Mouse (Mus musculus) heart, adult 18-20 months (tissue): Measurements from ENCODE around the gene Acsf3. TPM values are rescaled to one million over a fixed set of nuclear protein-coding genes. Genes with fewer than 3 reads are reported as not detected.

Experiments used
- DNase-seq, 2 experiments: peaks; one replicate each; pipeline ENCODE4 v3.0.0; 2021 to 2022; ENCODE audit warnings: mixed read lengths in 1 of 2
- total RNA-seq, 2 experiments: library from RNA; stranded (reverse); gene quantifications; 2 replicates each; pipeline ENCODE4 v1.2.3; 2021

Gene Acsf3
- total RNA-seq, 2 experiments from 2014 or later: 32.3 to 35.1 TPM

DNA sequence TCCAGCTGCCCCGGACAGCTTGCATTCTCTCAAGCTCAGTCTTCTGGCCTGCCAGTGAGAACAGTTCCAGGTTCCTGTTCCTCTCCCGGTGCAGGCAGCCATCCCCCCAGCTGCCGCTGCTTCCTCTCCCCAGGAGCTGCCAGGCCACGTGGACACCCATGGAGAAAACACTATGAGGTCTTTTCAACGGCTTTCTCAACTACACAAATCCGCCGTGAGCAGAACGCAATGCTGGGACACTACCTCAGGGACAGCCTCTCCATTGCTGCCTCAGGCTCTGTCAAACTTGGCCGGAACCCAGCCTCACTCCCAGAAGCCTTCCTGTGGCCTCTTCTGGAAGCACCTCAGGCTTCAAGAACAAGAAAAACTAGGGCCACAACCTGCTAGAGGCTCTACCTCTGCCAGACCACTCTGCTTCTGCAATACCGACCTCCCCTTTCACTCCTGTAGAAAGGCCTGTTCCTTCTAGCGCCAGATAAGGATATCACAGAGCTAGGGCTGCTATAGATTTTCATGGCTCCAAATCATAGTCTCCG lies 12.5 kb upstream of the Acsf3 start:
- peak; percentile 45 to 53 for DNase-seq

DNA sequence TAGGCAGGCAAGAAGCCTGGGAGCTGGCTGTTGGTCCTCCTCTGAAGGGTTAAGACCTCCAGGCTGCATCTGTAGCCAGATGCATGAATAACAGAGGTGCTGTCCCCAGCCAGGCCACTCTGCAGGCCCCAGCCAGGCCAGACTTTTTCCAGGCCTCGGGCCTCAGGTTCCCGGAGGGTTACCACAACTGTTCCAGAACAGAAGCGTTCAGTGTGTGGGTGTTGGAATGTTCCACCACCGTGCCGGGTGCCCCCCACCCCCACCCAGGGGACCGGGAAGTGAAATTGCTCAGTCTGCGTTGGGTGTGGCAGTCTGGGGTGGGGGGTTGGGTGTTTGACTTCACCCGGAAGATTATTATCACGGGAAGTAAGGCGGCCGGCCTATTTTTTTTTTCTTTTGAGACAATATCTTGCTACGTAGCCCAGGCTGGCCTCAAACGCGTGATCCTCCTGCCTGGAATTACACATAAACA lies 12.0 kb upstream of the Acsf3 start:
- DNase-seq: peak; percentile 49 to 67

DNA sequence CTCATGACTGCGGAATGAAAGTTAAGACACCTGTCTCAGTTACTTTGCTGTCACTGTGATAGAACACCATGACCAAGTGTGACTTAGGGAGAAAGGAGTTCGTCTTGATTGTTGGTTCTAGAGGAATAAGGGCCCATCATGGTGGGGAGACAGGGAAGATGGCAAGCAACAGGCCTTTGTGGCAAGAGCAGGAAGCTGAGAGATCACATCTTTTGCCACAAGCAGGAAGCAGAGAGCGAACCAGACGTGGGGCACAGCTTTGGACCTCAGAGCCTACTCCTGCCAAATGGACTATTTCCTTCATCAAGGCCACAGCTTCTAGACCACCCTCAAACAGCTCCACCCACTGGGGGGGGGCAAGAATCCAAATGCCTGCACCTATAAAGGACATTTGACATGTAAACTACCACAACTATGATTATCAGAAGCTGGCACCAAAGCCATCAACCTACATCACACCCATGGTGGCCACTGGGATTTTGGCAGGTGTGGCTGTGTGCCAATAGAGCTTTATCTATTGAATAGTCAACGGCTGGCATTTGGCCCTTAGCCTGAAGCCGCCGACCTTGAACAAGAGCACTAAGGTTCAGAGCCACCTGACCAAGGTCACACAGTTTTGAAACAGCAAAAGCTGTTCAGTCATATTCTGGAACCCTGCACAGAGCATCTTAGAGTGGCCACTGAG lies 10.4 kb upstream of the Acsf3 start:
- no peak for DNase-seq

GRCm38 (mm10) chr8:122766189-122766588 lies 9.1 kb upstream of the Acsf3 start:
- DNase-seq: no peak

DNA sequence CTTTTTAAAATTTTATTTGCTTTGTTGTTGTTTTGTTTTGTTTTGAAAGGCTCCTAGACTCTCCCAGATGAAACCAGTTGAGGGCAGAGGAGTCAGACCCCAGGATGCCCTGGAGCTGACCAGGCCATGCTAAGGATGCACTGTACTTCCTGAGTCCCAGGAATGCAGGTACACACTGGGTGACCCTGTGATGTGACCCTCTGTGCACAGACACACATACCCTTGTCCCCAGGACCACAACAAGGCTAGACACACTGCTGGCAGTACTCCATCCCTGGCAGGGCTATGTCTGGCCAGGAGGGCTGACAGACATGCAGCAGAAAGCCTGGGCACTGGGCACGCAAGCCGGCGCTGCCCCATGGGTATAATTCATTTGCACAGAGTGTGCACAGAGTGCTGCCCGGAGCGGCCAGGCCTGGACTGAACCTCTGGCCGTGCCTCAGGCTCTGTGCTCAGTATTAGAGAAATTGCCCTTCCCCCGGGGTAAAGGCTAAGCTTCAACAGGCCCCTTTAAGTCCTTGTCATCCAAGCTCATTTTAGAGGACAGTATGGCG lies 8.6 kb upstream of the Acsf3 start:
- DNase-seq: no peak

GRCm38 (mm10) chr8:122767229-122767628 lies 8.1 kb upstream of the Acsf3 start:
- no peak for DNase-seq

- no peak for DNase-seq
These were observed 5.8 kb upstream of the Acsf3 start for GRCm38 (mm10) chr8:122769251-122770058.

DNA sequence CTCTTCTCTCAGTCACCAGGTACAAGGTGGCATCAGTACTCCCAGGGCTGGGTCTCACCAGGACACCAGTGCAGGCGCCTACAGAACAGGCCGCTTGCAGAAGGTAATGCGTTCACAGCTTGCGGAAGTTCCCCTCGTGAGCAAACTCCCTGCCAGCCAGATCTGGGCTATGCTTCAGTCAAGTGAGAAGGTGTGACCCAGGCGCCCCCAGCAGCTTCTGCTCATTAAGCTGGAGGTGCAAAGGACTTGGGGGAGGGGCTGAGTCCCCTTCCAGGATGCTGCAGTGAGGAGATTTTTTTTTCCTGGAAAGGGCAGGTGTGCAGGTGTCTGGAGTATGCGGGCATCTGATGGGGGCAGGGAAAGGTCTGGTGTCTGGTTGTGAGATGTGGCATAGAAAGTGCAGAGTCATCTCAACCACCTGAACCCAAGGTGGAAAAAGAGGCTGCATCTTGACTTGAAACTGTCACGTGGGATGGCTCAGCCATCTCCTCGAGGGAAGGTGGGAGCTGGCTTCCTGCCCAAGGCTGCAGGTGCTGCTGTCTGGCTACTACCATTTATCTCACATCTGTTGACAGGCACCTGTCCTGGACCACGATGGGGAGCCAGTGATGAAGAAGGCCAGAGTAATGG lies 2.7 kb upstream of the Acsf3 start:
- no peak for DNase-seq

DNA sequence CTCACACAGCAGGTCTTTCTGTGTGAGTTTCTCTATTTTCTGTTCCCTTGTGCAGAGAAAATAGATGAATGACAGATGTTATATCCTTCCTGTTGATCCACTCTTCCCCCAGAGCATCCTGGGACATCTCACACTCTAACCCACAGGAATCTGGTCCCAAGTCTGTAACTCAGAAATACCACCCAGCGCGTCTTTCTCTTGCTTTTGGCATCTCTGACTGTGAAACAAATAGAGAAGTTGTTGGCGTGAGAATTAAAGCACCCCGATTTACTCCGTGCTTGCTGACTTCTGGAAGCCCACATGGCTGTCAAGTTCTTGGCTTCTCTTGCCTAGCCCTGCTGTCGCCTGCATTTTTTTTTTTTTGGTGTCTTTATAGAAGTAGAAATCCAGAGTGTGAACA lies 2.4 kb downstream of the Acsf3 start:
- DNase-seq: no peak

DNA sequence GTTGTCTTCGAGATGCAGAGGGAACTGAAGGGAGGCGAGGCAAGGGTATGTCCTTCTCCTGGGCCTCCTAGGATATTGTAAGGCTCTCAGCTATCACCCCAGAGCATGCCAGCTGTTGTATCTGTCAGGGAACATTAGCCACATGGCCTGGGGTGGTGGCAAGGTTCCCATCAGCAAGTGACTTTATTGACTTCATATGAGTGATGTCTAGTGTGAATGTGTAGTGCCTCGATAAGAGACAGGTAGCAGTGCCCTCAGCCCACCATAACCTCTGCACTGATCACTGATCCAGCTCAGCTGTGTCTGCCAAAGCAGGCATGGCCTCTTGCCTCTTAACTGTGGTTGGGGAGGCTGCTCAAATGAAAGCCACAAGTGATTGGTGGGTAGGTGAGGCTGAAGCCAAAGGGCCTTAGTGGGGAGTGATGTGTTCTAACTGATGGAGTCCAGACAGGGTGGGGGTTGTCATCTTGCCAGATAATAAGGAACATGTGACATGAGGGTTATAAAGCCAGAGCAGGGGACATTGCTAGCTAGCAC lies 3.5 kb downstream of the Acsf3 start:
- DNase-seq: no peak

GRCm38 (mm10) chr8:122779255-122779654 lies 4.0 kb downstream of the Acsf3 start:
- DNase-seq: no peak

- DNase-seq: no peak
These were observed 9.5 kb downstream of the Acsf3 start for GRCm38 (mm10) chr8:122784756-122785155.

GRCm38 (mm10) chr8:122789796-122790195 lies 14.5 kb downstream of the Acsf3 start:
- DNase-seq: no peak

DNA sequence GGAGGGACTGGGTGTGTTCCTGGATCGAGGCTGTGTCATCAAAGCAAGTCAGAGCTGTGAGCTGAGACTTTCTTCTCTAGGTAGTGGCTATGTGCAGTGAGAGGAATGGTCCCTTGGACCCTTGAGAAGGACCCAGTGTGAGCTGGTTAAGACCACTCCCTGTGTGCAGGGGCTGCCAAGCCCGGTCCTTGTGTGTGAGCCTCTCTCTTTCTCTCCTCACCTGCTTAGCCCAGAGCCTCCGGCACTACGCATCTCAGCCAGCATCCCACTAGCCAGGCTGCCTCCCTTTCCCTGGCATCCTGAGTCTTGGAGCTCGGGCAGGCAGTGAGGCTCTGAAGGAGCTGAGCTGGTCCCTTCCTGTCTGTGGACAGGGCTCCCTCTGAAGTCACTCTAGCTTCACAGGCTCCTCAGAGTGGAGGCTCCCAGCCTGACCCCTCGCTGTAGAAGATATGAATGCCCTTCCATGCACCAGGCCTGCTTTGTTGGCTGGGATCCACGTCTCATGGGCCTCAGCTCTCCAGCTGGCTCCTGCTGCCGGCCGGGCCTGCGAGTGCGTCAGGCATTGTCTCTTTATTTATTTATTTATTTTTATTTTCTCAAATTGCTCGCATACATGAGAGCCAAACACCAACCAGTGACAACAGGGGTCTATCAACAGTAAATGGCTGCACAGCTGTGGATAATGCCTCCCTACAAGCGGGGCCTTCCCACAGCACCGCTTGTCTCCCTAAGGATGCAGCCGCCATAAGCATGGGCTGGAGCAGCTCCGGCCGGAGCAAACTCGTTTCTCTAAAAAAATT lies 18.3 kb downstream of the Acsf3 start:
- peak; percentile 70 to 71 for DNase-seq

GRCm38 (mm10) chr8:122794175-122794454 lies 18.8 kb downstream of the Acsf3 start:
- DNase-seq: no peak

DNA sequence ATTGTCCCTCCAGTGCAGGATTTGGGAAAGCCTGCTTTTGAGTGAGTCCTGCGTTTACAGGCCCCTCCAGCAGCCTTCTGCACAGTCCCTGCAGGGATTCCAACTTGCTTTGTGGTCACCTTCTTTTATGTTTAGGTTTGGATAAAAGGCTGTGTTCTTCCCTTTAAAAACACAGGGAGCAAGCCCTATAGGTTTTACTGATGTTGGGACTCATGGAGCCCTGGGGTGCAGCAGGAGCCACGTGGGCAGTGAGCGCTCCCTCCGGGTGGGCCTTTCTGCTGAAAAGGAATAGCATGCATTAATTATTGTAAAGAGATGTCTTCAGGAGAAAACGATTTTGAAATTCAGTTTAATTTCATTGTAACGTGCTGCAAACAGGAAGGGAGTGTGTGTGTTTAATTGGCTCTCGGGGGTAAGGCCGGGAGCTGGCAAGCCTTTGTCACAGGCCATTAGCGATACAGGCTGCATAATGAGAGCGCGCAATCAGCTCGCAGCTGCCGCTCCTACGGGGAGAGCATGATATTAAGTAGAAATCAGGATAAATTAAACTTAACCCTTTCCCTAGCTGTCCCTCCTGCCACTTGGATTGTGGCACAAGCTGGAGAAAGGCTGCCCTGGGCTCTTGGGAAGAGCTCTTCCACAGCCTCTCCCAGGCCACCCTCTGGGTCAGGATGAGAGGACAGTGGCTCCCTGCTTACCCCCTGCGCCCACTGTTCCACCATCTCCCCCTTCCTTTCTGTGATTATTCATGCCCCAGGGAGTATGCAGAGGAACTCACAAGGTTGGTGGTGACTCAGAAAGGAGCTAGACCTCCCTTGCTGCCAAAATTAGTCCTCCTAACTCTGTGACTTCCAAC lies 28.8 kb downstream of the Acsf3 start:
- no peak for DNase-seq

DNA sequence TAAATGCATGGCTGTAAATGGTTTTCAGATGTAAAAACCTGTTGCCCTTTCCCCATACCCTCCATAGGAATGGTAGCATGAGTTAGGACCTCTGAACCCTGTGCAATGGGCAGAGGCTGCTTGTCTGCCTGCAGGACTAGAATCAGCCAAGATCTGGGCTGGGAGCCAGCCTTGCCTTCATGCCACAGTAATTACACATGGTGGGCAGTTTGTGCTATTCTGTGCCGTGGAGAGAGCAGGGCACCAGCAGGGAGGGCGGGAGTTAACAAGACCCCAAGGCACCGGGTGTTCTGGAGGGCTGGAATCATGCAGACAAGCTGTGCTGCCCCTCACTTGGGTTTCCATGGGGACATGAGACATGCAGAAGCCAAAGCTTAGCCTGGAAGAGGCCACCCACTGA lies 30.1 kb downstream of the Acsf3 start:
- DNase-seq: no peak

DNA sequence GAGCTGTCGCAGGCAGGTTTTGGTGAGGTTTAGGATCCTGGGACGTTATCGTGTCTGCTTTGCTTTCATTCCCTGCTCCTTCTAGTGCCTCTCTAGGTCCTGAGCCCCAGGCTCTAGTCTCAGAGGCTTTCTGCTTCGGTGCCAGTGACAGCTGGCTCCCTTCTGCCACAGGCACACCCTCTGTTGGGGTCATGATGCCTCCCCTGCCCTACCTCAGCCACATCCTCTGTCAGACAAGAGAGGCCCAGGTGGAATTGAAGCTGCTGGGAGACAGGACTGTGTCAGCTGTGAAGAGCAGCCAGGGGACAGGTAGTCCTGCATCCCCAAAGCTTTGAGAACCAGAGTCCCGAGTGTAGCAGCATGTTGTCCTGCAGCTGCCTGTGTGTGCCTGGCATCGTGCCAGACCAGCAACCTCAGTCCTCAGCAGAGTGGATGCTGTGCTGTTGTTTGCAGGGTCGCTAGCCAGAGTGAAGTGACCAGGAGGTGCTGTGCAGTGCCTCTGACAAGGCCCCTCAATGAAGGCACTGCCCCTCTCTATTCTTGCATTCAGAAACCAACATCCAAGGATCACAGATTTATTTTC lies 31.8 kb downstream of the Acsf3 start:
- no peak for DNase-seq

GRCm38 (mm10) chr8:122807907-122808306 lies 32.6 kb downstream of the Acsf3 start:
- DNase-seq: peak; percentile 68 to 72

GRCm38 (mm10) chr8:122810376-122810775 lies 35.1 kb downstream of the Acsf3 start:
- peak in 1 of 2 experiments; percentile 16 for DNase-seq
